Mouse (Mus musculus) neutrophil, adult 5-6 weeks (primary cell): ENCODE measurements around the gene Sh2d2a. TPM values are rescaled to one million over a fixed set of nuclear protein-coding genes. Genes with fewer than 3 reads are reported as not detected.
A peak's percentile ranks its signal among the peaks of the same experiment; 100 is the strongest.
"Not testable (repeated sequence)": the region's sequence is repeated elsewhere in the genome, so short reads cannot be mapped to it uniquely, and the experiment has no call there.

ENCODE experiments used
- ATAC-seq: fragments of 151-379, 151-347 bp; 2 replicates; pipeline ENCODE4 v1.8.0; 2017; ENCODE audit warnings: mild to moderate bottlenecking, moderate TSS enrichment; ENCODE audit not compliant: insufficient number of reproducible peaks, poor library complexity, low FRiP score, severe bottlenecking; ENCODE audit errors: extremely low read depth
- total RNA-seq: library from RNA; stranded (forward); fragments of 200-1000 nt; gene quantifications from 2 replicates; pipeline ENCODE4 v1.2.3, GENCODE M21; 2017

Gene Sh2d2a
- total RNA-seq, result 11.8 and 14.6 TPM in 2 replicates

- peak; percentile 66 for ATAC-seq
Observed at GRCm38 (mm10) chr3:87846650-87847110, at the start of gene Sh2d2a. Sh2d2a (plus strand) TSS chr3:87846755.

DNA sequence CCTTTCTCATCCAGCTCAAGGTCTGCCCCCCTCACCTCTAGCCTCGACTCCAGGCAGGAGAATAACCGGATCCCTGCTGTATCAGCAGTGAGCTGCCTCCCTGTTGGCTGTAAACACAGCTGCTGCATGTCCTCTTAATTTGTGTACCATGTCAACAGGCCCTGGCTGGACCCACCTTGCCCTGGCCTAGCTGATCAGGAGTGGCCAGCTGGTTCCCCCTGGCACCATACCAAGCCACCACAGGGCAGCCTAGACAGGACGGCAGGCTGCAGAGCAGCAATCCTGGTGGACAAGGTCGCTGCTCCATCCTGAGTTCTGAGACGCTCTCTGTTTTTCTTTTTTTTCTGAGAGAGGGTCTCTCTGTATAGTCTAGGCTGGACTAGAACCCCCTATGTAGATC is 44.9 kb upstream of the Sh2d2a start:
- ATAC-seq, result no peak

DNA sequence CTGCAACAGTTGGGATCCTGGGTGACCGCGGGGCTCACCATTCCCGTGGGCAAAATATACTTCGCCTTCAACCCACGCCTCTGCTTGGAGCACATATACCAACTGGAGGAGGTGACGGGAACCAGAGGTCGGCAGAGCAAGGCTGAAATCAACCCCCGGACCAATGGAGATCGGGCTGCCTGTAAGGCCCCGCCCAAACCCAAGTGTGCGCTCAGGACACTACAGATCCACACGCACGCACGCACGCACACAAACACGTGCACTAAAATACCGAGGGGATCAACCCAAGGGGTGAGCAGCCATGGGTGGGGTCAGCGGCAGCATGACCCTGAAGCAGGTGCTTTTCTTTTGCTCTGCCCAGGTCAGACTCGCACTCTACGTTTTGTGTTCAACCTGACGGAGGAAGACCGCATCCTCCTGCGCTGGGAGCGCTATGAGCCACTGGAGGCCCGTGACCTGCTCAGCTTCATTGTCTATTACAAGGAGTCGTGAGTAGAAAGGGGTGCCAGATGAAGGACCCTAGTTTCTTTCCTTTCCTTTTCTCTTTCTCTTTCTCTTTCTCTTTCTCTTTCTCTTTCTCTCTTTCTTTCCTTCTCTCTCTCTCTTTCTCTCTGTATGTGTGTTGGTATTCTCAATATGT is 42.4 kb upstream of the Sh2d2a start:
- ATAC-seq, result 0 out of 2 replicates have a peak, but pooled peaks have one; percentile 13

GRCm38 (mm10) chr3:87809322-87809962 is 37.1 kb upstream of the Sh2d2a start:
- no peak for ATAC-seq

DNA sequence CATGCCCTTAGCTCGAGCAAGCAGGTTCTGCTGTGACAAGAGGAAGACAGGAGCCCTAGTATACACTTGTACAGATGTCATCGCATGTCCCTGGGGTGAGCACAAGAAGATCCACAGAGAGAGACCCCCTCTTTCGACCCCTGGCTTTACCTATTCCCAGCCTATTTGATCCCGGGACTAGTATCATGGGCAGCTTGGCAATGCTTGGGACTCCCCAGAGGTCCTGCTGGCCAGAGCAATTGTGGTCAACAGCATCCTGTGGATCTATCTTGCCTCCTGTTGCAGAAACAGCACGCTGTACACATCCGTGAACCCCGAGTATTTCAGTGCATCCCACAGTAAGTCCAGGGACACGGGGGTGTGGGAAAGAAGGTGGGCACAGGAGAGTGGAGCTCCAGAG is 35.3 kb upstream of the Sh2d2a start:
- ATAC-seq, result no peak

- no peak for ATAC-seq
Observed at GRCm38 (mm10) chr3:87812413-87812812, 34.1 kb upstream of the Sh2d2a start.

DNA sequence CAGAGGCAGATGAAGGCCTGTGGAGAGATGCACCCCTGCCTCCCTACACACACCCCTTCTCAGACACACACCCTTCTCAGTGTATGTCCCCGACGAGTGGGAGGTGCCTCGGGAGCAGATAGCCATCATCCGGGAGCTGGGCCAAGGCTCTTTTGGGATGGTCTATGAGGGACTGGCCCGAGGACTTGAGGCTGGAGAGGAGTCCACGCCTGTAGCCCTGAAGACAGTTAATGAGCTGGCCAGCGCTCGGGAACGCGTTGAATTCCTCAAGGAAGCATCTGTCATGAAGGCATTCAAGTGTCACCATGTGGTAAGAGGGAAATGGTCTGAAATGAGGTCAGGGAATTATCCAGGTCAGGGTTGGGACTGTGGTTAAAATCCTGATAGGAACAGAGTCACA is 33.7 kb upstream of the Sh2d2a start:
- ATAC-seq, result no peak

- ATAC-seq, result no peak
Observed at GRCm38 (mm10) chr3:87816166-87816565, 30.4 kb upstream of the Sh2d2a start.

DNA sequence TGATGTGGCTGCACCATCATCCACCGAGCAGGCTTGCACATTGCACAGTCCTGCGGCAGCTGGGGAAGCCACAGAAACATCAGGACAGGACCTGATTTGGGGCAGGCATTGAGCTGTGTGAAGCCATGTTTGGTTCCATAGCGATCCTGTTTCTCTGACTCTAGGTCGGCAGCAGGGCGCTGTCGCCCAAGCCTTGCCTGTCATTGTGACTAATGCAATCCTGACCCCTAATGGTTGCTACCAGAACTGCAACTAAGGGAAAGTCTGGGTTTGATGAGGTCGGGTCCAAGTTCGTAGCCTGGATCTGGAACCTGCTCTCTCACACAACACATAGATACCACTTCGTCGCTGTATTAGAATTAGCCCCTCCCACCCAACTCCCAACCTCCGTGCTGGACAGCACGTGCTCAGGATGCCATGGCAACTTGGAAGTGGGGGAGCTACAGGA is 29.9 kb upstream of the Sh2d2a start:
- ATAC-seq, result peak; percentile 74

GRCm38 (mm10) chr3:87818226-87818625 is 28.3 kb upstream of the Sh2d2a start:
- no peak for ATAC-seq

DNA sequence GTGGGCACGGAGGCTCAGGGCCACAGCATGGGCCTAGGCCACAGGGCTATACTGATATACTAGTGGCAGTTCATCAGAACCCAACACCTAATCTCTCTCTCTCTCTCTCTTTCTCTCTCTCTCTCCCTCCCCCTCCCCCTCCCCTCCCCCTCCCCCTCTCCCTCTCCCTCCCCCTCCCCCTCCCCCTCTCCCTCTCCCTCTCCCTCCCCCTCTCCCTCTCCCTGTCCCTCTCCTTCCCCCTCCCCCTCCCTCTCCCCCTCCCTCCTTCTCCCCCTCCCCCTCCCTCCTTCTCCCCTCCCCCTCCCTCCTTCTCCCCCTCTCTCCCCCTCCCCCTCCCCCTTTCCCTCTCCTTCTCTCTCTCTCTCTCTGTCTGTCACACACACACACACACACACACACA is 22.3 kb upstream of the Sh2d2a start, which contains the start of gene Pear1:
Pear1 (minus strand) TSS at position 101 of the 400 bp plus-strand sequence.
- ATAC-seq, result not testable (repeated sequence)

GRCm38 (mm10) chr3:87828435-87828834 is 18.1 kb upstream of the Sh2d2a start:
- ATAC-seq, result no peak

GRCm38 (mm10) chr3:87829025-87829424 is 17.5 kb upstream of the Sh2d2a start:
- ATAC-seq, result no peak

DNA sequence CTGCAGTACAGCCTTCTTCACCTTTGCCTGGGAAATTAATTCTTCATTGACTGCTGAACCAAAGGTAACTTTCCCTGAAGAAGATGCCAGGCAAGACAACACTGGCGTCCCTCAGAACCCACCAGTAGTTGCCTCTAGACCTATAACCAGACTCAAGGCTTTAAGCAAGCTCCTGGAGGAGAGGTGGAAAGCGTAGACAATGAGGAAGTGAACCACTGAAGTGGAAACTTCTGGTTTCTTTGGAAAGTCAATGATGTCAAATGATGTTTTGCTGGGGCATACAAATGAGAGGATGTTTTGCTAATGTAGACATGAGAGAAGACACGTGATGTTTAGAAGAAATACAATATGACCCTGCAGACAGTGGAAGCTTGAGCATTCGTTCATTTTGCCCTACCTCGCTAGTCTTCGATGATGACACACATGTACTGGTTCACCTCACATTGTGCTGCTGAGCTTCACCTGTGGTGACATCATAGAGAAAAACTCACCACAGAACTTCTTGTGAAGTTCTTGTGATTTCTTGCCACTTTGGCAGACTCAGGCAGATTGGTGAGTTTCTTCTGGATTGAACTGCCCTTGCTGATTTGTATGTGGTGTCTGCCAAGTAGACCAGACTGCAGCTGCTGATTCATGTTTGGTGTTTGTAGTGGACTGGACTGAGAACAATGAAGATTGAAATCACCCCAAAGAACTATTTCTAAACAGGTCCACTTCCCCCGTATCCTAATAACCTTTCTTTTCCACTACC is 14.3 kb upstream of the Sh2d2a start:
- ATAC-seq, result no peak

GRCm38 (mm10) chr3:87833482-87833881 is 13.1 kb upstream of the Sh2d2a start:
- no peak for ATAC-seq

GRCm38 (mm10) chr3:87838622-87839021 is 7.9 kb upstream of the Sh2d2a start:
- ATAC-seq, result peak; percentile 67; the same call in 1 of the 2 replicates

DNA sequence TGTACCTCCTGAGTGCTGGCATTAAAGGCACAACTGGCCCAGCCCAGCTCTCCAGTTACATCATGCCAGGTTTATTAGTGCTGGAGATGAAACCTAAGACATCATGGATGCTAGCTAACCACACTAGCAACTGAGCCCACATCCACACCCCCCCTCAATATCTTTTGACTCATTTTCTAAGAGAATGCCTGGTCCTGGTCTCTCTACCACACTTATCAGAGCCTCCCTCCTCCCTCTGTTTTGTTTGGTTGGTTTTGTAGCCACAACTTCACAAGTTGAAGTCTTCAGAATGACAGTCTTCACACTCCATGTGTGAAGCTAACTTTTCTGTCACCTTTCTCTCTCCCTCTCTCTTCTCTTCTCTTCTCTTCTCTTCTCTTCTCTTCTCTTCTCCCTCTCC is 5.7 kb upstream of the Sh2d2a start:
- no peak for ATAC-seq

- ATAC-seq, result no peak
Observed at GRCm38 (mm10) chr3:87844981-87845380, 1.6 kb upstream of the Sh2d2a start.

- ATAC-seq, result no peak
Observed at GRCm38 (mm10) chr3:87846186-87846585, 369 bp upstream of the Sh2d2a start.

DNA sequence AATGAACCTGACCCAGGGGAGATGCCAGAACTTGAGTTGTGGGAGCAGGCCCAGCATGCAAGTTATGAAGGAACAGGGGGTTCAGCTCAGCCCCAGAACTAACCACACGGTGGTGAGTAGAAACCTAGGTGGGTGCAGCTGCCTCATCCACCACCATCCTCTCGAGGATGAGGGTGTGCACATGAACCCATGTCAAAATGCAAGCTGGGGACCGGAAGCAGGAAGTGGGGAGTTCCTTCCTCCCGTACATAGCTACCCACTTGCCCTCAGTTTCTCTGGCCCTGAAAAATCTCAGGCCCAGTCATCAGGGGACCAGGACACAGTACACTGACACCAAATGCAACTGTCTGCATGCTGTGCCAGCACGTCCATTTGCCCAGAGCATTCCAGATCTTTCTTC is 1.1 kb downstream of the Sh2d2a start:
- ATAC-seq, result no peak
